Mouse (Mus musculus) liver, embryonic 15.5 days (tissue): ENCODE measurements at regions not wholly inside any gene's neighbourhood (a gene's known extent, or its start where the extent isn't known, plus 50 kb on each side); places are given as distances from the start of the nearest gene placed in this dataset.

Source experiments
- ATAC-seq: fragments of 200-750 bp; cut with Nextera tagmentation; 2 replicates; pipeline ENCODE4 v1.8.0; 2017; ENCODE audit warnings: moderate number of reproducible peaks, mild to moderate bottlenecking, moderate library complexity; ENCODE audit not compliant: insufficient read depth
- H3K27ac ChIP-seq: fragments of 300-500 bp; sonication (generic); replicated peaks from 2 replicates; pipeline ENCODE4 v1.5.1; 2015; ENCODE audit warnings: mild to moderate bottlenecking, inconsistent platforms
- H3K27me3 ChIP-seq: fragments of 300-500 bp; sonication (generic); 2 replicates; pipeline ENCODE4 v1.6.1; 2015; ENCODE audit warnings: mild to moderate bottlenecking, inconsistent platforms
- H3K36me3 ChIP-seq: fragments of 300-500 bp; sonication (generic); replicated peaks from 2 replicates; pipeline ENCODE4 v1.6.1; 2015; ENCODE audit warnings: moderate library complexity, mild to moderate bottlenecking, inconsistent platforms
- H3K4me1 ChIP-seq: fragments of 300-500 bp; sonication (generic); replicated peaks from 2 replicates; pipeline ENCODE4 v1.6.1; 2015; ENCODE audit warnings: inconsistent platforms
- H3K4me2 ChIP-seq: fragments of 300-500 bp; sonication (generic); 2 replicates; pipeline ENCODE4 v1.6.1; 2015; ENCODE audit warnings: moderate library complexity, mild to moderate bottlenecking, inconsistent platforms
- H3K4me3 ChIP-seq: fragments of 300-500 bp; sonication (generic); replicated peaks from 2 replicates; pipeline ENCODE4 v1.5.1; 2015; ENCODE audit warnings: mild to moderate bottlenecking, inconsistent platforms
- H3K9ac ChIP-seq: fragments of 300-500 bp; sonication (generic); 2 replicates; pipeline ENCODE4 v1.6.1; 2015; ENCODE audit warnings: moderate library complexity, mild to moderate bottlenecking, inconsistent platforms
- H3K9me3 ChIP-seq: fragments of 300-500 bp; sonication (generic); replicated peaks from 2 replicates; pipeline ENCODE4 v1.6.1; 2016; ENCODE audit warnings: inconsistent platforms
- WGBS: fragments of 180-500 bp; shearing (Covaris S2); methylation state at CpG from one replicate; pipeline ENCODE4 v1.1.7; 2015; ENCODE audit warnings: mixed read lengths; ENCODE audit not compliant: insufficient replicate concordance; 5-methylcytosine and 5-hydroxymethylcytosine counted together

DNA sequence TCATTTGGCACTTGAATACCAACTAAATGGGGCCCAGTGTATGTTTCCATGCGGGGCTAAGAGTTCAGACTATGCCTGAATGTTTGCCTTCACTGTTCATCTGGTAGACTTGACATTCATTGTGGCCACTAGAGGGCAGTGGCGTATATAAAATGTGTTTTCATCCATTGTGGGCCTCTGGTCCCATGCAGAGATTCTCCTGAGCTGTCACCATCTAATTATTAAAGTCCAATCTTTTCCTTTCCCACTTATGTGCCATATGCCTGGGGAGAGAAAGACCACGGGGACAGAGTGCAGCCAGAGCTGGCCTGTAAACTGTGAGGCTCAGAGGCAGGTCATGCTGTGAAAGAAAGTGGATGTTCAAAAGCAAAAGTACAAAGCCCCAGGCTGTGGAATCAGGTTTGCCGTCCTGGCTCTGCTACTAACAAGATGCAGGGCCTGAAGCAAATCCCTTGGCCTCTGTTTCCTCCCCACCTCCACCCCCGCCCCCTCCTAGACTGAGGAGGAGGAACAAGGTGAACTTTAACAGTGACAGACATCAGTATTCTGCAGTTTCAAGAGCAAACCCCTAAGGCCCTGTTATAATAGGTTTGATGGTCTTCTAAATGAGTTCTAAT, 73.5 kb downstream of the Ier5 start:
- ATAC-seq: no peak
- peaks cover 14% of the 10 kb centered on the region; the same call in 1 of the 2 replicates for H3K27me3 ChIP-seq

DNA sequence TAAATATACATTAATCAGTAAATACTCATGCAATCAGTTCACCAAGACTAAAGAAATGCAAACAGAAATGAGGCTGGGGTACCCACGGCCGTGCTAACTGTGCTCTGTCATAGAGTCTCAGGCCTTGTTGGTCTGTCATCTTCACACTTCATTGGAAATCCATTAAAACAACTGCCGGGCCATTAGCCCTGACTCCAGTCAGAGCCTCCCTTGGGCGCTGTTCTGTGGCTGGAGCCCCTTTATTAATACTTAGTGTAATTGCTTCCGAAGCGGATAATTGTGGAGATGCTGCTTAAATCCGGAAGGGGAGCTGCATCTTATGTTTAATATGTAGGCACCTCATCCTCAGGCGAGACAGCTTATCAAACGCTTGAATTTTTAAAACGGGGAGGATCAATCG, 76.1 kb downstream of the Ier5 start:
- Histone ChIP-seq H3K4me2 (no peak overlapping the region), H3K9me3 (no peaks in the 10 kb centered on the region), H3K4me3 (no peak overlapping the region), H3K27ac (no peak overlapping the region), H3K36me3 (no peaks in the 10 kb centered on the region), H3K4me1 (peaks cover 11% of the 10 kb centered on the region), H3K27me3 (peaks cover 14% of the 10 kb centered on the region; the same call in 1 of the 2 replicates), H3K9ac (no peak overlapping the region)
- ATAC-seq: no peak
- WGBS: 63% methylated on average over 11 of the region's 11 CpGs

More for the DNA sequence above, 73.5 kb downstream of the Ier5 start:
- no peak overlapping the region for H3K4me2 ChIP-seq
- no peaks in the 10 kb centered on the region for H3K9me3 ChIP-seq
- no peak overlapping the region for H3K9ac ChIP-seq
- 16% methylated on average over 5 of the region's 5 CpGs for WGBS
- H3K36me3 ChIP-seq: no peaks in the 10 kb centered on the region
- no peak overlapping the region for H3K27ac ChIP-seq
- H3K4me3 ChIP-seq: no peak overlapping the region
- peaks cover 37% of the 10 kb centered on the region for H3K4me1 ChIP-seq

DNA sequence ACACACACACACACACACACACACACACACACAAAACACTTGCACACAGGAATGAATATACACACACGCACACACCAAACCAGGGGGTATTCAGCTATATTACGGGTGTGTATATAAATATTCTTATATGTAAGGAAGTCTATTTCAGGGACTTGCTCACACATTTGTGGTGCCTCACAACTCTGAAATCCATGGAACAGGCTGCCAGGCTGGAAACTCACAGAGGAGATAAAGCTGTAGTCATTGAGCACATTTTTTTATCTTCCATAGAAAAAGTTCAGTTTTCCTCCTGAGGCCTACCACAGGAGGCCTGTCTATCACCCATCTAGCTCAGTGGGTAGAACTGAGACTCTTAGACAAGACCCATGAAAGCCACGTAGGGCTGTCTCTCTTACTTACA, 83.8 kb downstream of the Ier5 start:
- no peaks in the 10 kb centered on the region for H3K9me3 ChIP-seq
- no peak overlapping the region for H3K4me2 ChIP-seq
- no peak overlapping the region for H3K9ac ChIP-seq
- no peaks in the 10 kb centered on the region for H3K36me3 ChIP-seq
- 0 out of 2 replicates have a peak, but pooled peaks cover 4% of the 10 kb centered on the region for H3K27me3 ChIP-seq
- ATAC-seq: no peak
- 67% methylated on average over 3 of the region's 3 CpGs for WGBS
- H3K27ac ChIP-seq: no peak overlapping the region
- no peaks in the 10 kb centered on the region for H3K4me1 ChIP-seq
- no peak overlapping the region for H3K4me3 ChIP-seq

DNA sequence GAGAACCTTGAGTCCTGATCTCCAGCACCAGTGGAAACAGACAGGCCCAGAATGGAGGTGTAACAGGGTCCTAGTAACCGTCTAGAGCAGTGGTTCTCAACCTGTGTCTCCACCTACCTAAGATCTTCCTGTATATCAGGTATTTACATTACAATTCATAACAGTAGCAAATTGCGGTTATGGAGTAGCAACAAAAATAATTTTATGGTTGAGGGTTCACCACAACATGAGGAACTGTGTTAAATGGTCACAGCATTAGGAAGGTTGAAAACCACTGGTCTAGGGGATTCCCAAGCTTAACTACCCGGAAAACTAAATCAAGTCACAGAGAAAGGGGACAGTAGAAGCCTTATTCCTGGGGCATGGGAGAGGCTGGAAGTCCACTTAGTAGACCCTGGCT, 84.5 kb downstream of the Ier5 start:
- Histone ChIP-seq H3K4me2 (no peak overlapping the region), H3K27ac (no peak overlapping the region), H3K4me1 (no peaks in the 10 kb centered on the region), H3K4me3 (no peak overlapping the region), H3K27me3 (0 out of 2 replicates have a peak, but pooled peaks cover 4% of the 10 kb centered on the region), H3K9ac (no peak overlapping the region), H3K9me3 (no peaks in the 10 kb centered on the region), H3K36me3 (no peaks in the 10 kb centered on the region)
- WGBS: 65% methylated on average over 3 of the region's 3 CpGs
- no peak for ATAC-seq

DNA sequence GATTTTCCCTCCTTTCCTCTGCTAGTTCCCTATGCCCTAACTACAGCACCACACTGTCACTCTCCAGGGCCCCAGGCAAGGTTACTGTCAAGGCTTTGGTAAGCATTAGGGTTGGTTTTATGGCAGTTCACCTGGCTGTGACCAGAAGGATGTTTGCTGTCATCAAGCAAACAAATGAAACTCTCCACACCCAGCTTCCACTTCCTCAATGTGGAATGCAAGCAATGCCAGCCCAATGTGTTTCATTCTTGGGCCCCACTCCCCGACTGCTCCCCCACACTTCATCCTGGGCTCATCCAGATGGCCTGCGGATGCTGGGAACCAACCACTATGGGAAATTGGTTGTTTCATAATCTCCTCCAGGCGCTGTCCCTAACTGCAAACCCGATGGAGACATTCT, 85.7 kb downstream of the Ier5 start:
- Histone ChIP-seq H3K36me3 (no peaks in the 10 kb centered on the region), H3K4me2 (no peak overlapping the region), H3K27ac (no peak overlapping the region), H3K9ac (no peak overlapping the region), H3K4me3 (no peak overlapping the region), H3K27me3 (0 out of 2 replicates have a peak, but pooled peaks cover 11% of the 10 kb centered on the region), H3K4me1 (no peaks in the 10 kb centered on the region), H3K9me3 (no peaks in the 10 kb centered on the region)
- ATAC-seq: no peak
- WGBS: 37% methylated on average over 4 of the region's 4 CpGs

DNA sequence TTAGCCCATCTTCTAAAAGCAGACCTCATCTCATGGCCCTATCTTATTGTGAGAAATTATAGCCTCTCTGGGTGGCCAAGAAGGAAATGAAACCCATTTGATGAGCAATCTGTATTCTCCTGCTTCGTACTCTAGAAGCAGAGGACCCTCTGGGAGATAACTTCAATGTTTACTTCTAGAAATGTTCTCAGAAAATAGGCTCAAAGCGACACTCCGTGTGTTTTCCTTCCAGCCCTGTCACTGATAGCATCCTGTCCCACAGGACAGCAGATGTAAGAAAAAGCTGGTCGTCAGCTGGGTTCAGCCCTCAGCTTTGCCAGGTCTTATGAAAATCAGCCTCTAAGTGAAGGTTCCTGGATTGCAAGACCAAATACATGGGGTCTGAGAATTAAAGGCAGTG, 86.1 kb downstream of the Ier5 start:
- Histone ChIP-seq H3K4me3 (no peak overlapping the region), H3K4me2 (no peak overlapping the region), H3K4me1 (no peaks in the 10 kb centered on the region), H3K36me3 (no peaks in the 10 kb centered on the region), H3K27ac (no peak overlapping the region), H3K9me3 (no peaks in the 10 kb centered on the region), H3K9ac (no peak overlapping the region), H3K27me3 (0 out of 2 replicates have a peak, but pooled peaks cover 11% of the 10 kb centered on the region)
- no peak for ATAC-seq
- WGBS: 46% methylated on average over 4 of the region's 4 CpGs

DNA sequence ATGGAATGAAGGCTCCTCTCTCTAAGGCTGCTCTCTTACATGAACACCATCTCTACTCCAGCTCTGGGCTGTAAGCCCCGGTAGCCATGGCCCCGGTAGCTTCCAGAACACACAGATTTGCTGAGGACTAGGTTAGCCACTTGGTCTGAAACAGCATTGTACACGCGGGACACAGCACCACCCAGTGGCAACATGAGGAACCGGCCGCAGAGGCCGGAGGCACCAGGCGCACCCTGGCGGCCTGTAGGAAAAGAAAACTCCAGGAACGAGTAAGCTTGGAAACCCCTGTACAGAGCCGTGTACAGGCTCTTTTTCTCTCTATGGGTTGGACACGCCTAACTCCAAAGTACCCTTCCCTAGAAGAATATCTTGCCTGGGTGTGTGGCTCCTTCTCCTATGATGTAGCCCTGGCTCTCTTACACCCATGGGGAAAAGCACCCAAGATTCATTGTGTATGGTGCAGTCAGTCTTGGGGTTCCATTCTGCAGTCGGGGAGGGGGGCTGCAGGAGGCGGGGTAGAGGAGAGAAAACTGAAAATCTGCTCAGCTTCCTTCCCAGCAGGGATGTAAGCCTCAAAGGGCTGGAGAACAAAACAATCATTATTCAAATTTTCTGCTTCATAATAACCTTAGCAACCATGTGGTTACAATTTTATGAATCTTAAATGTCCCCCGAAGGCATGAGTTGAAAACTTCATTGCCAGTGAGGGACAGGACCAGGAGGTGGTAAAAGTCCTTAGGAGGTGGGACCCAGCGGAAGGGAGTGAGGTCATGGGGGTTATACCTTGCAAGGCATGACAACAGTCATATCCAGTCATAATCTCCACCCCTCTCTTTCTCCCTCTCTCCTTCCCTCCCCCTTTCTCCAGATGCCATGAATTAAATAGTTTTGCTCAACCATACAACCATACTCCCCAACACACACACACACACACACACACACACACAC, 92.6 kb downstream of the Ier5 start:
- H3K36me3 ChIP-seq: no peaks in the 10 kb centered on the region
- ATAC-seq: no peak
- no peak overlapping the region for H3K27ac ChIP-seq
- no peaks in the 10 kb centered on the region for H3K4me1 ChIP-seq
- no peak overlapping the region for H3K4me3 ChIP-seq
- H3K27me3 ChIP-seq: 0 out of 2 replicates have a peak, but pooled peaks cover 11% of the 10 kb centered on the region
- 12% methylated on average over 16 of the region's 16 CpGs for WGBS
- H3K9ac ChIP-seq: no peak overlapping the region
- H3K9me3 ChIP-seq: no peaks in the 10 kb centered on the region
- H3K4me2 ChIP-seq: no peak overlapping the region

DNA sequence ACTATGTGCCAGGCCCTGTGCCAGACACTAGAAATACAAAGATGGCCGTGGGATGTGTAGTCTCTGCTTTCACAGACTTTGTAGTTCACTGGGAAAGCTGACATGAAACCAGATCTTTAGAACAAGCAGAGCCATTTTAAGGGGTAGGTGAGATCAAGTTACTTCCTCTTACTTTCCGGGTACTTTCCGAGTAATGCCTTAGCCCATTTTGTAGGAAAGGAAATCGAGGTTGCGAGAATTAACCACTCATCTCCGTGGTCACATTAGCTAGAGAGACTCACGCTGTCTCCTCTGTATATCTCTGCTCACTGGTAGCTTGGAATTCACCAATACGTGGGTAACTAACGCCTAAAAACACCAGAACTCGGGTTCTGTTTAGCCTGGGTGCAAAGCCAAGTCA, 93.3 kb downstream of the Ier5 start:
- H3K4me3 ChIP-seq: no peak overlapping the region
- H3K36me3 ChIP-seq: no peaks in the 10 kb centered on the region
- 0 out of 2 replicates have a peak, but pooled peaks cover 11% of the 10 kb centered on the region for H3K27me3 ChIP-seq
- no peak overlapping the region for H3K9ac ChIP-seq
- no peaks in the 10 kb centered on the region for H3K9me3 ChIP-seq
- H3K27ac ChIP-seq: no peak overlapping the region
- H3K4me1 ChIP-seq: no peaks in the 10 kb centered on the region
- 41% methylated on average over 10 of the region's 10 CpGs for WGBS
- no peak overlapping the region for H3K4me2 ChIP-seq
- no peak for ATAC-seq

DNA sequence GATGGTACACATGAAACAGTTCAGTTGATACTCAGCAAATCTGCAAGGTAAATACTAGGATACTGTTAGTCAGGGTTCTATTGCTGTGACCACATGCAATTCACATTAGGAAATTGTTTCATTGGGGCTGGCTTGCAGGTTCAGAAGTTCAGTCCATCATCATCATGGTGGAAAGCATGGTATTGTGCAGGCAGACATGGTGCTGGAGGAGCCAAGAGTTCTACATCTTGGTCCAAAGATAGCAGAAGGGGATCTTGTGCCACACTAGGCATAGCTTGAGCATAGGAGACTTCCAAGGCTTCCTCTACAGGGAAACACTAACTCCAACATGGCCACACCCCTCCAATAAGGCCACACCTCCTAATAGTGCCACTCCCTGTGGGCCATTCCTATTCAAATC, 99.1 kb downstream of the Ier5 start:
- Histone ChIP-seq H3K4me1 (no peaks in the 10 kb centered on the region), H3K9ac (no peak overlapping the region), H3K4me2 (no peak overlapping the region), H3K4me3 (no peak overlapping the region), H3K36me3 (no peaks in the 10 kb centered on the region), H3K9me3 (no peaks in the 10 kb centered on the region), H3K27ac (no peak overlapping the region), H3K27me3 (no peaks in the 10 kb centered on the region)
- no peak for ATAC-seq

DNA sequence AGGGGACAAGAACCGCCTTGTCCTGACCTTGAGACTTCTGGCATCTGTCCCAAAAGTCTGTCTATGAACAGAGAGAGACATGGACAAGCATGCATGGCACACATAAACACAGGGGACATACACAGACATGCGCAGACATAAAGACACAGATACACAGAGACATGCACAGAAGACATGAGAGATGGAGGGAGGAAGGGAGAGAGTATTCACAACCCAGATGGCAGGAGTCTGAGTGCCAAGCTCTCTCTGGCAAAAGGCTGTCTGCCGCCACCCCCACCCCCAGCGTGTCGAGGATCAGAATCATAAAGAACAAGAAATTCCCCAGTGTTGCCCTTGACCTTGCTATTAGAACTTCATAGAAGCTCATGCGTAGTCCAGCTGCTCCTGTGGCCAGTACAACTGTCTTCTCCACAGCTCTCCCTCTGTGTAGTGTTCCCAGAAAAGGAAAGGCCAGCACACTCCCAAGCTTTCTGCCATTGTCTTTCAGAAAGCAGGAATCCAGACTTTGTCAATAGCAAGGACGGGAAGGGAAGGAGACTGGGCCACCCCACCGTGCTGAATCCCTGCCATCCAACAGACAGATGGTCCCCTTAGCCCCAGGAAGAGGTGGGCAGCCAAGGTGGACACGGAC, 99.8 kb downstream of the Ier5 start:
- no peak for ATAC-seq
- H3K4me3 ChIP-seq: no peak overlapping the region
- no peaks in the 10 kb centered on the region for H3K4me1 ChIP-seq
- H3K9me3 ChIP-seq: no peaks in the 10 kb centered on the region
- no peak overlapping the region for H3K27ac ChIP-seq
- H3K9ac ChIP-seq: no peak overlapping the region
- no peaks in the 10 kb centered on the region for H3K36me3 ChIP-seq
- no peak overlapping the region for H3K4me2 ChIP-seq
- whole genome bisulfite sequencing: 65% methylated on average over 9 of the region's 9 CpGs
- H3K27me3 ChIP-seq: no peaks in the 10 kb centered on the region

DNA sequence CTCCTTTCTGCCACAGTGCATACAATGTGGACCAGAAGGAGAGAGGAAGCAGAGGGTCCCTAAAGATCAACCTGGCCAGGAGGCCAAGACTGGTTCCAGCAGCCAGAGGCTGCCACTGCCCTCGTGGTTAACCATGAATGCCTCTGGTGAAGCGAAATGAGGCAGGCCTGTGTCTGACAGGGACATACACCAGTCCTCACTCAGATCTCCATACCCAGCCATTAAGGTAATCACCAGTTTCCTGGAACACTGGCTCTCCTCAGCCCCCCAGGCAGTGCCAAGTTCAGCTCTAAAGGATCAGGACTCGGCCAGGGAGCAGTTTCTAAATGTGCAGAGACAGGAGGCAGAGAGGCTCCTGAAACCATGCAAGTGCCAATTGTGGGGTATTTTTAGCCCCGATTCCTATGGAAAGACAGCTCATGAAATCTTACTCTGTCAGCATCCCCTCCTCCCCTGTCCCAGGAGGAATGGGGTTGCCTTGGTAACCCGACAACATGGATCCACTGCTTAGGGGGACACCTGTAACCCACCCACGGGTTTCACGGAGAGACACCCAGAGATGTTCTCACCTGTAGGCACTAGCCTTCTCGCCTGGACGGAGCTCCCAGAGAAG, 103.6 kb downstream of the Ier5 start:
- H3K36me3 ChIP-seq: no peaks in the 10 kb centered on the region
- 58% methylated on average over 9 of the region's 9 CpGs for WGBS
- no peak for ATAC-seq
- no peak overlapping the region for H3K27ac ChIP-seq
- no peaks in the 10 kb centered on the region for H3K4me1 ChIP-seq
- no peaks in the 10 kb centered on the region for H3K27me3 ChIP-seq
- no peaks in the 10 kb centered on the region for H3K9me3 ChIP-seq
- H3K9ac ChIP-seq: no peak overlapping the region
- no peak overlapping the region for H3K4me3 ChIP-seq
- H3K4me2 ChIP-seq: no peak overlapping the region
